Mouse (Mus musculus) thymus, postnatal 36 days (tissue): ENCODE data around the gene Stox2.

ENCODE experiments used
- DNase-seq, 2 experiments: peaks; one replicate each; pipeline ENCODE4 v3.0.0; 2022; ENCODE audit warnings: mixed read lengths in 2 of 2

Stox2 gene

DNA sequence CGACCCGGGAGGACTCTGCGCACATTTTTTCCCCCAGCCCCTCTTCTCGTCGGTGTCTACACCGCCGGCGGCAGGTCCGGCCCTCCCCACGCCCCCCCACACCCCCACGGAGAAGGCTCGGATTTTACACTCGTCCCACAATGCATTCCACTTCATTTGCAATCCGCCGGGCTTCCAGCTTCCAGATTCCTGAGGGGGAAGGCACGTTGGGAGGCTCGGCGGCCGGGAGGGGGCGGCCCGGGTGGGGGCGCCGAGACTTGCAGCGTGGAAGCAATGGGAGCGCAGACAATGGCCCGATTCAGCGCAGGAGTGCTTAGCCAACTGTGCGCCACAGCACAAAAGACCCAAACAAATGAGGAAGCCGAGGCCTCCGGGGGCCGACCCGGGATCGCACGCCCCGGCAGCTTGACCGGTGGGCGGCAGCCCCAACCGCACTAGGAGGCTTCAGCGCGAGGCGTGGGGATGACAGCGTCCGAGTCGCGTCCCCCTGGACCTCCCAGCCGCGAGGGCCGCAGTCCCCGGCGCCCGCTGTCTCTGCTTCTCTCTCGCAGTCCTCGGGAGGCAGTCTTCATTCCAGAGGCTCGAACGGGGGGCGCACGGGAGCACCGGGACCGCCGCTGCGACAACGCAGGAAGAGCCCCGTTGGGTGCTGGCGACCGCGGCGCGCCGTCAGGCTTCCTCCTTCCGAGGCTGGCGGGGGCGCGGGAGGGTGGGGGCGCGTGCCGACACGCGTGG is 157.9 kb downstream of the Stox2 start:
- DNase-seq = peak in 1 of 2 experiments; percentile 10

- DNase-seq = no peak
These were observed 158.5 kb downstream of the Stox2 start for GRCm38 (mm10) chr8:47287641-47288130.

DNA sequence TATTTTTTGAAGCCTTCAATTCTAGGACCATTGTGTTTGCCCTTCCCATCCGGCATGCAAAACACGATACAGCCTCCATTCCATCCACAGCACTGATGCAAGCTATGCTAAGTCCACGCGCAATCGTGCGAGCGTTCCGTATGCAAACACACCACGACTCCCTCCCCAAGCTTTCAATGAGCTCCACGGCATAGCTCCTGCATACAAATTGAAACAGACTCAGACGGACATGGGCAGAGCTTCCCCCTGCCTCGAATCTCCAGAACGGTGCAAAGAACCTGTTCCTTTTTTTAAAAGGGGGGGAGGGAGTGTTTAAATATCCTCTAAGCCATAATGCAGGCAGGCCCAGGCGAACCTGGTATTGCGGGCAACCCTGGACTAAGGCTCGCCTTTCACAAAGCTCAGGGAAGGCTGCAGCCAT is 159.0 kb downstream of the Stox2 start:
- no peak for DNase-seq

DNA sequence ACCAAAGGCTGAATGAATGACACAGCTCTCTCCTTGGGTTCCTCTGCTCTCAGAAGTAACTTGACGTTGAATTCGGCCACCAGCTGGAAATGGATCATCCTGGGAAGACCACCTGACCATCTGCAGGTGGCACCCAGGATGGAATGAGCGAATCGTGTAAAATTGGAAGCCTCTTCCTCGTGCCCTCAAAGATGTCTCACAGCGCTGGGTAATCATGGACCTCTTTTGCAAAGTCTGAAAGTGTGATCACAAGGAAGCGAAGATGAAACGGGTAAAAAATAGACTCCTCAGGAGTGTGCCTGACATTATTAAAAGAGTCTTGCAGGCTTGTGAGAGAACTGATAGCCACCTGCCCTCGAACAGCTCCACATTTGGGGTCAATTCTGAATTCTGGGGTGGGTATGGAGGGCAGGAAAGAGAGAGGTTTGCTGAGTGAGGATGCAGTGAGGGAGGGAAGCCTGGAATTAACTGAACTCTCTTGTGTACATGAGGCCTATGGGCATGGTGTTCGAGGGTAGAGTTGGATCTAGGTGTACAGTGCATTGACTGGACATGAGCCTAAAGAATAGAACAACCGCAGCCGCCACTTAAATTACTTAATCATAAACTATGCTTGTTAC is 160.0 kb downstream of the Stox2 start:
- no peak for DNase-seq

- DNase-seq = no peak
These were observed 160.7 kb downstream of the Stox2 start for GRCm38 (mm10) chr8:47285435-47285834.

DNA sequence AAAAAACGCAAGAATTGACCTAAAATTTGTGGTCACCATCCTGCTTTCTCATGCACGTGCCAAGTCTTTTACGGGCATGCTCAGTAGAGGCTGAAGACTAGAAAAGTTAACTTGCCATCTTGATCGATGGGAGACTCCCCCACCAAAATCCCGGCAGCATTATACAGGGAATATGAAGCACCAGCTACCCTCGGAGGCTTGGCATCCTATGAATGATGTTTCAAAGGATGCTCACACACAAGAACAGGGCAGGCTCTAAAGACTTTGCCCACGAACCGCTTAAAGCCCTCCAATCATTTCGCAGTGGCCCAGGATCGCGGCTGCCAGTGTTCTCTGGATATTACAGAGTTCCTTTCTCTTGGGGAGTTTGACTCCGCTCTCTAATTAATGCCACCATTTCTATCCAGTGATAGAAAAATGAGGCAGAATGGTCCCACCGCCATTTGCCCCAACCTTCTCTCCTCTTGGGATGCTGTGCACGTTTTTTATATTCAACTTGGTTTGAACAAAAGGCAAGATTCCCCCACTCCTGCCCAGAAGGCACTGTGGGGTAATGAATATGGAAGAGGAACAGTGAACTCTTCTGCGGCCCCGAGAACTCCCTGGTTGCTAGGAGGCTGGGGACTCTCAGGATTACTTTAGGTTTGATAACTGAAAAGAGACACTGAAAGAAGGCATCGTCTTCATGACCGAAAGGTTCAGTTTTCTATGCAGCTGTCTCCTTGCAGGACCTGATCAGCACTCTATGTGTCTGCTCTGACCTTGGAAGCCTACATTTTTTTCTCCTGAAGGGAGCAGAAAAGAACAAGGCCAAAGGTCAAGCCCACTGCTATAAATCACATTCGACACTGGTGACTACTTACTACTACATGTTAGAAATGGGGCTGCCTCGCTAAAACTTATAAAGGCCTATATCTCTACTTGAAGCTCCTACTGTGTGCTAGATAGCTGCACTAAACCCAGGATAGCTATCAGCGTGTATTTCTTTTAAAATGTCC is 161.5 kb downstream of the Stox2 start:
- no peak for DNase-seq

DNA sequence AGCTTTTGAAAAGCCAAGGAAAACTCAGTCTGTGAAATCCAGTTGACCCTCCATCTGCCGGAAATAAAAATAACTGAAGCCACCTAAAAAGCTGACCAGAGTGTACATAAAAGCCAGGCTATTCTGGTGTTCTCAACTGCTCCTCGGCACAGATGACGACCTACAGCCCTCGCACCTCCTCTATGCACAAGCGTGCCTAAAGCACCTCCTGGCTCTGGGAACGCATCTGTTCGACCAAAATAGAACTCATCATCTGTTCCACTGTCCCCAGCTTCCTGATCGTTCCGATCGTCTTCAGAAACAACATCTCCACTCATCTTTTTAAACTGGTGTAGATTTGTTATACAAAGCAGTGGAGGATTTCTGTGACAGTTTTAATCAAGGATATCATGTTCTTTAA is 166.3 kb downstream of the Stox2 start:
- DNase-seq = no peak

GRCm38 (mm10) chr8:47278211-47278610 is 168.0 kb downstream of the Stox2 start:
- no peak for DNase-seq

DNA sequence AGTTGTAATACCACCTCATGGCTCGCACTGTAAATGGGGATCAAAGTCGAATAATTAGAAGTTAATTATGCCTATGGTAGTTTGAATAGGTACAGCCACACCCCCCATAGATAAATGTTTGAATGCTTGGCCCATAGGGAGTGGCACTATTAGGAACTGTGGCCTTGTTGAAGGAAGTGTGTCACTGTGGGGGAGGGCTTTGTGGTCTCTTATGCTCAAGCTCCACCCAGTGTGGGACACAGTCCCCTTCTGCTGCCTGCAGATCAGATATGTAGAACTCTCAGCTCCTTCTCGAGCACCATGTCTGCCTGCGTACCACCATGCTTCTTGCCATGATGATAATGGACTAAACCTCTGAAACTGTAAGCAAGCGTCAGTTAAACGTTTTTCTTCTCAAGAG is 177.2 kb downstream of the Stox2 start:
- no peak for DNase-seq

DNA sequence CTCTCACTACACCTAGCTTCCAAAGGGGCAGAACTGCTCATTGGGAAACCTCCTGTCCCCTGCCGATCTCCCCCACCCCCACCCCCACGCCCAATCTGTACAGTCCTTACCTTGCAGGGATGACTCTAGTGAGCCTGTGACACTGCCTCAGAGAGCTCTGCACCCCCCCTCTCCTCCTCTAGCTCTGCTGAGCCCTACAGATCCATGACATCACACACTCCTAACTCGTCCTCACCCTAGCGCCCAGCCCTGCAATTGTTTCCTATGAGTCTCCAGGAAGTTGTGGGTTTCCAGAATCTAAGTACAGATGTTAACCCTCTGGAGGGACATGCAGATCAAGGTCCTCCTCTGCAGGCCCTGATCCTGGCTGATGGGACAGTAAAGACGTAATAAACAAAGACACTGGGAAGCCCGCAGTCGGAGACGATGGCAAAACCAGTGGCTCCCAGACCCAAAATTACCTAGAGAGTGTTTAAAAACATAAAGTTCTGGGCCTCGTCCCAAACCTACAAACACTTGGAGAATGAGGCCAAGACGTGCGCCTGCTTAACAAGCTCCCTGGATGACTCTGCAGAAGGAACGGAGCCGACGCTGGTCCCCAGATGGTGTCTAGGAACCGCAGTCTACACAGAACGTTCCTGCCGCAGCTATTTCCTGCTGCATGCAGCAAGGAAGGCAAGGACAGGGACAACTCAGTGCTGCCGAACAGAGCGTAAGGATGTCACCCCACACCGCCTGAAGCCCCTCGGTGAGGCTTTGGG is 177.9 kb downstream of the Stox2 start:
- DNase-seq = no peak

GRCm38 (mm10) chr8:47263070-47263843 is 182.9 kb downstream of the Stox2 start:
- DNase-seq = no peak

- DNase-seq = no peak
These were observed 185.2 kb downstream of the Stox2 start for GRCm38 (mm10) chr8:47260751-47261474.

DNA sequence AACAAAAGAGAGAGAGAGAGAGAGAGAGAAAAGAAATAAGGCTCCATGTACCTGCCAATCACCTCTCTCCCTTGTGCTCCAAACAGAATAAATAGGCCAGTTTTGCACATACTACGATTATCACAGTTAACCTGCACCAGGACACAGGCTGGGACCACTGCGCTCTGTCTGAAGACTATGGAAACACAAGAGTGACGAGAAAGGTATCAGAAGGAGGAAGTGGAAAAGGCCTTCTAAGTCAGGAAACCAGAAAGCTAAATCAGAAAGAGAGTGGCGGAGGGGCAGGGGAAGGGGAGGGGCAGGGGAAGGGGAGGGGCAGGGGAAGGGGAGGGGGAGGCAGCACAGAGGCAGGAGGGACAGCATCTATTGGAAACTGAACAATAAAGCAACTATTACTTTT is 195.3 kb downstream of the Stox2 start:
- no peak for DNase-seq

DNA sequence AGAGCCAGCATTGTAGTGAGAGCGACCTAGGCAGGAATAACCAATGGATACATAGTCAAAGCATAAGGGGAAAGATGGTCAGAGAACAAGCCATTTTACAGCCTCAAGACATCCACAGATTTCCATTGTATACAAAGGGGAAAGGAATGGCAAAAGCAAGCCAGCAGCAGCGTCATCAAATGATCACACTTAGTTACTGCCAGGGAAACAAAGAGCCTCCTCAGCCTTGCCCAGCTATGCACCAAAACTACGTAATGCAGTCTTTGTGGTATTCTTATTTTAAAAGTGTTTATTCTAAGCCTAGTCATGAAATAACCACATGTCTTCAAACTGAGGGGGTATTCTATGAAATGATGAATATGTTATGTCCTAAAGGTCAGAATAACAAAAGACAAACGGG is 201.0 kb downstream of the Stox2 start:
- DNase-seq = no peak

GRCm38 (mm10) chr8:47244202-47244601 is 202.0 kb downstream of the Stox2 start:
- no peak for DNase-seq

- DNase-seq = no peak
These were observed 202.5 kb downstream of the Stox2 start for GRCm38 (mm10) chr8:47243631-47244030.

DNA sequence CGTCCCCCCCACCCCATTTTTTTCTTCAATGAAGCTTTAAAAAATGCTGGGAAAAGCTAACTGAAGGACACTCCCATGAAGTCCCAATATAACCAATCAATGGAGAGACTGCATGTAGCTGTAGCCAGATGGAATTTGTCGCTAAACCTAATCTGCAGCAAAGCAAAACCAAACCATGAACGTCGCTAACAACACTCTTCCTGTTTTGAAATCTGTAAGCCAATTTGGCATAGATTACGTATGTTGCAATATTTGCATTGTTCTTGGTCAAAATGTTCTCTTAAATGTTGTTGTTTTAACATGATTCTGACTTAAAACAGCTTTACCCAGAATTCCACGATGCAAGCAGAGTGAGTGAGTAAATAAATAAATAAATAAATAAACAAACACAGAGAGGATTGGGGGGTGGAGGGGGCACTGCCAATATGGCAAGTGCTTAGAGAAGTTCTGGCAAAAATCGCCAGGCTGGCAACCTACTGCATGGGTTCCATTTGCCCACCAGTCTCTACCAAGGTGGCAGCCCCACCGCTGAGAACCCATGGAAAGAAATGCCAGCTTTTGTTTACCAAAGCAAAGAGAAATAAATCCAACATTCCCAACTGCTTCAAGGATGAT is 203.0 kb downstream of the Stox2 start:
- DNase-seq = no peak

- DNase-seq = peak in 1 of 2 experiments; percentile 24
These were observed 203.8 kb downstream of the Stox2 start for GRCm38 (mm10) chr8:47242207-47243004.

GRCm38 (mm10) chr8:47241421-47242078 is 204.6 kb downstream of the Stox2 start:
- DNase-seq = no peak
